Mouse (Mus musculus): ENCODE measurements around the gene Mrps25.

The Mrps25 gene

GRCm38 (mm10) chr6:92126861-92127468 lies 56.9 kb downstream of the Mrps25 start:
- DNase-seq (ENCODE audit: low spot score in 2 of 2): no peak

- no peak for DNase-seq (ENCODE audit: low spot score in 2 of 2)
Measured at GRCm38 (mm10) chr6:92124547-92124946, 59.3 kb downstream of the Mrps25 start.
